Mouse (Mus musculus) liver, embryonic 12.5 days (tissue): Measurements from ENCODE around the gene Synpo2. TPM values are rescaled to one million over a fixed set of nuclear protein-coding genes. Genes with fewer than 3 reads are reported as not detected.

Source experiments
- ATAC-seq: fragments of 200-750 bp; cut with Nextera tagmentation; 2 replicates; pipeline ENCODE4 v1.8.0; 2017; ENCODE audit warnings: moderate number of reproducible peaks, mild to moderate bottlenecking, moderate library complexity
- H3K27ac ChIP-seq: fragments of 300-500 bp; sonication (generic); 2 replicates; pipeline ENCODE4 v1.5.1; 2016; ENCODE audit warnings: mild to moderate bottlenecking
- H3K27me3 ChIP-seq: fragments of 300-500 bp; sonication (generic); replicated peaks from 2 replicates; pipeline ENCODE4 v1.6.1; 2016; ENCODE audit warnings: mild to moderate bottlenecking, moderate library complexity
- H3K36me3 ChIP-seq: fragments of 300-500 bp; sonication (generic); 2 replicates; pipeline ENCODE4 v1.6.1; 2016; ENCODE audit warnings: mild to moderate bottlenecking, moderate library complexity
- H3K4me1 ChIP-seq: fragments of 300-500 bp; sonication (generic); 2 replicates; pipeline ENCODE4 v1.6.1; 2016
- H3K4me2 ChIP-seq: fragments of 300-500 bp; sonication (generic); 2 replicates; pipeline ENCODE4 v1.6.1; 2016; ENCODE audit warnings: mild to moderate bottlenecking, moderate library complexity
- H3K4me3 ChIP-seq: fragments of 300-500 bp; sonication (generic); 2 replicates; pipeline ENCODE4 v1.5.1; 2016; ENCODE audit warnings: mild to moderate bottlenecking, moderate library complexity
- H3K9ac ChIP-seq: fragments of 300-500 bp; sonication (generic); 2 replicates; pipeline ENCODE4 v1.6.1; 2016; ENCODE audit warnings: mild to moderate bottlenecking, moderate library complexity
- H3K9me3 ChIP-seq: fragments of 300-500 bp; sonication (generic); replicated peaks from 2 replicates; pipeline ENCODE4 v1.6.1; 2016; ENCODE audit warnings: mild to moderate bottlenecking, moderate library complexity
- WGBS: fragments of 180-500 bp; shearing (Covaris S2); methylation state at CpG from one replicate; pipeline ENCODE4 v1.1.7; 2016; ENCODE audit not compliant: insufficient replicate concordance; 5-methylcytosine and 5-hydroxymethylcytosine counted together
- polyA plus RNA-seq: library from polyadenylated mRNA; unstranded; fragments of >200 nt; fragmentation: Nextera tagmentation; extraction: Ambion mirVana; gene quantifications from 2 replicates; pipeline ENCODE4 v1.2.1, GENCODE M21; 2016

The Synpo2 gene
- polyA plus RNA-seq, 1 experiment from 2014 or later: 0.89 TPM

DNA sequence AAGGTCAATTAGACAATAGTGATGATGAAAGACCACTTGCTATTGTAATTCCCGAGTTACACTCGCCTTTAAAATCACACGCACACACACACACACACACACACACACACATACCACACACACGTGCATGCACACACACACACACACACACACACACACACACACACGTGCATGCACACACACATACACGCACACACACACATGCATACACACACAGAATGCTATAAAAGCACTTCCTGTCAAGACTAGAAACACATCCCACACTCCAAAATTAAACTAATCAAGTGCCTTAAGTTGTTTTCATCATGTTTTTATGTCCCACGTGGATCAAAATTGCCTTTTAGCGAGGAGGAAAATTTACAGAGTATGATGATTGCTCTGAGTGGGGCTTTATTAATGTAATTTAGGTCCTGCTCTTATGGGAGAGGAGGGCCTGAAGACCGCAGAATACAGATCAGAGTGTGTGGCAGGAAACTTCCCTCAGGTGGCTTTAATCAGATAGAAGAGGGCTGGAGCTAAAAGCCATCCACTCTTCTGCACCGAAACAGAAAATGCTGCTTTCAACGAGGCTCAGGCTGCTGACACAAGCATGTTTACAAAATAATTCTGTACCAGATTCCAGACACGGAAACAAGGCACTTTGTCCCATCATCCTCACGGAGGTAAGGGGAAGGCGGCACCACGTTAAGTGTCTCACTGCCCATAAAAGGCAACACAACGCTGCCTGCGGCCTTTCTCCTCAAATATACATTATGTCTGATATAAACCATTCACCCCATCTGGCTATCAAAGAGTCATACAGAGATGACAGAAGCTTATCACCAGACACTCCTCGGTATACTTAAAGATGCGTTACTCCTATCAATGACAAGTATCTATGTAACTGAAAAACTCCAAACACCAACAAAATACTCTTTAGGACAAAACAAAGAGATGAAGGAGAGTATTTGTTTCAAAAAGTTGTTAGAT, 59.3 kb downstream of the Synpo2 start:
- 69% methylated on average over 19 of the region's 19 CpGs for WGBS
- H3K27ac ChIP-seq: no peak overlapping the region

DNA sequence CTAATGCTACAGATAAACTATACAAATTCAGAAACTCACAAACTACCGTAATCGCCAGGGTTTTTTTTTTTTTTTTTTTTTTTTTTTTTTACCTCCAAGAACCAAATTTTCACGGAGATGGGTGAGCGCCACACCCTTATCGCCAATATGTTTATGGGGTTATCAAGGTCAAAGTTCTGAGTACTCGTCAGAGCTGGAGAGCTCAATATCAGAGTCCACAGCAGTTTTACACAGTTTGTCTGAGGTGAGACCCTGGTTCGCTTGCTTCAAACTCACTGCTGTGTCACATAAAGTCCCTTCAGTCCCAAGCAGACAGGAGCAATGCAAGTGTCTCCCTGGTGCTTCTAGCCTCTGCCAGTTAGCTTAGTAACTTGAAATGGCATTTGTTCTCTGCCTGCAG, 60.8 kb downstream of the Synpo2 start:
- no peak overlapping the region for H3K4me3 ChIP-seq
- WGBS: 70% methylated on average over 7 of the region's 7 CpGs
- H3K27ac ChIP-seq: no peak overlapping the region
- H3K9ac ChIP-seq: no peak overlapping the region
- no peak for ATAC-seq
- H3K36me3 ChIP-seq: no peaks in the 10 kb centered on the region
- H3K4me2 ChIP-seq: no peak overlapping the region
- H3K4me1 ChIP-seq: no peaks in the 10 kb centered on the region
- no peaks in the 10 kb centered on the region for H3K9me3 ChIP-seq
- H3K27me3 ChIP-seq: no peaks in the 10 kb centered on the region

More for the DNA sequence above, 59.3 kb downstream of the Synpo2 start:
- H3K9ac ChIP-seq: no peak overlapping the region
- no peak for ATAC-seq
- H3K4me3 ChIP-seq: no peak overlapping the region
- H3K36me3 ChIP-seq: no peaks in the 10 kb centered on the region
- H3K4me1 ChIP-seq: no peaks in the 10 kb centered on the region
- no peaks in the 10 kb centered on the region for H3K9me3 ChIP-seq
- H3K4me2 ChIP-seq: no peak overlapping the region
- no peaks in the 10 kb centered on the region for H3K27me3 ChIP-seq

DNA sequence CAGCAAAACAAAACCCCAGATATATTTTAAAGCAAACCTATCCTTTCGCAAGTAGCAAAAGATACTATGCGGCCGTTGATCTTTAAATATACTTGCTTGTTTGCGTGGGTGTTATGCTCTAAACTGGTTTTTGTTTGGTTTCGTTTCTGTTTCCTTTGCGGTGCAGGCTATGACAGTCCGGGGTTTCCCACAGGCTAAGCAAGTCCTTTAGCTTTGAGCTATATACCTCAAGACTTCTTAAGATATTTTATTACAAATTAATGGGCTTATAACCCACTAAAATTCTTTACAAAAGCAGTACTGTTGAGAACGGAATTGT, 61.6 kb downstream of the Synpo2 start:
- Histone ChIP-seq H3K9ac (no peak overlapping the region), H3K27me3 (no peaks in the 10 kb centered on the region), H3K9me3 (no peaks in the 10 kb centered on the region), H3K4me3 (no peak overlapping the region), H3K4me2 (no peak overlapping the region), H3K27ac (no peak overlapping the region), H3K36me3 (no peaks in the 10 kb centered on the region), H3K4me1 (no peaks in the 10 kb centered on the region)
- no peak for ATAC-seq
- 77% methylated on average over 8 of the region's 8 CpGs for WGBS

DNA sequence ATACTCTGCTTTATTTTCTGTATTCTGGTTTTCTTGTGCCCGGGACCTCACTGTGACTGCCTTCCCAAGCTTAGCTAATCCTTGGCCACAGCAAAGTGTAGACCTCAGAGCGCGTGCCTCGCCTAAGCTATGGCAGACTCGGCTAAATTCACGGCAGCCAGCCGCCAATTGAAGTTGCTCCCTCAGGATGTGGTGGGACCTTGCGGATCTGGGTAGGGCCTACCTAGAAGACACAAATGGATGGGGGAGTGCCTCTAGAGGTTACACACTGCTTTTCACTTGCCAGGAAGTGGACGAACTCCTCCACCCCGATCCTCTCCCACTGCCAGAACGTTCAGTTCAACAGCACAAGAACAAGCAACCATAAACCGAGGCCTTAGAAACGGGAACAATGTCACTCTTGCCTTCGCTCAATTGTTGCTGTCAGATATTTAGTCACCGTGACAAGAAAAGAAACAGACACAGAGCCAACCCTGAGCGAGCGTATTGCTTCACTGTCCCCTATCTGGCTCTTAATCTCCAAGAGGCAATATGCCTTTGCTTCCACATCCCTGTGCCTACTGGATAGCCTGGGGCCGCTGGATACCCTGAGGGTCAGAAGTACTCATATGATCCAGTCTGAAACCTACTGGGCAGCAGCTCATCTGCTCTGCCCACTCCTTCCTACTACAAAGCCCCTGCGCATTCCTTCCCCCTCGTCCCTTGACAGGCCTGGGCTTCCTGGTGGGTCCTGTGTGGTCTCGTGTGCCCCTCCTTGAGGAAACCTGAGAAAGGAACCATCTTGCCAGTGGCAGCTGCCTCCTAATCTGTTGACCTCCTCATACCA, 62.2 kb downstream of the Synpo2 start:
- no peaks in the 10 kb centered on the region for H3K36me3 ChIP-seq
- no peaks in the 10 kb centered on the region for H3K4me1 ChIP-seq
- no peak for ATAC-seq
- no peak overlapping the region for H3K27ac ChIP-seq
- WGBS: 72% methylated on average over 21 of the region's 21 CpGs
- H3K9ac ChIP-seq: no peak overlapping the region
- H3K4me3 ChIP-seq: no peak overlapping the region
- no peaks in the 10 kb centered on the region for H3K9me3 ChIP-seq
- H3K27me3 ChIP-seq: no peaks in the 10 kb centered on the region
- H3K4me2 ChIP-seq: no peak overlapping the region

DNA sequence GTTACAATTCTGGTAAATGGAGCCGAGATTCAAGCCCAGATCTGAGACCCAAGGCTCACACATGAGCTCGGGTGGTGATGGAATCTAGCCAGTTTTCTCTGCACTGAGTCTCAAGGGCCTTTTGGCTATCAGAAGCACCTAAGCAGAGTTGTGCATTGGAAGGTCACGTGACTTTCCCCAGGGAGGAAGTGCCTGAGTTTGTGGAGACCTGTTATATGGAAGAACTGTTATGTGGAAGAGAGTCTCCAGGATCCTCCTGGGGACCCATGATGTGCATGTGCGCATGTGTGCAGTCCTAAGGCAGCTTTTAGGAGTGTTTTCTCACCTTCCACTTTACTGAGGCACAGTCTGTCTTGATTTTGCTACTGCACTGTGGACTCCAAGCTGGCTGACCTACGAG, 63.8 kb downstream of the Synpo2 start:
- H3K9ac ChIP-seq: no peak overlapping the region
- 59% methylated on average over 5 of the region's 5 CpGs for WGBS

DNA sequence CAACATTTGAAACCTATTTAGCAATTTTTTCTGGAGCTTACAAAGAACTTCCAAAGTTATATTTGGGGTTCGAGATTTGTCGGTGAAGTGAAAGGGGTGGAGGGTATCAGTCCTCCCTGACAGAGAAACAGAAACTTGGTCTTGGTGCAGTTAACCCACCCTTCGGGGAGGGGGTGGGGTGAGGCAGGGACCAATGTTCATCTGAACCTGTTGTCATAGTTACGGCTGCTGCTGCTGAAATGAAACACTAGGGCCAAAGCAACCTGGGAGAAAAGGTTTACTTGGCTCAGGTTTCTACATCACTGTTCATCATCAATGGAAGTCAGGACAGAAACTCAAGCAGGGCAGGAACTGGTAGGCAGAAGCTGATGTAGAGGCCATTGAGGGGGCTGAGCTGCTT, 66.6 kb downstream of the Synpo2 start:
- no peak overlapping the region for H3K27ac ChIP-seq
- H3K9ac ChIP-seq: no peak overlapping the region
- H3K9me3 ChIP-seq: no peaks in the 10 kb centered on the region
- ATAC-seq: no peak
- no peaks in the 10 kb centered on the region for H3K36me3 ChIP-seq
- H3K27me3 ChIP-seq: no peaks in the 10 kb centered on the region
- no peaks in the 10 kb centered on the region for H3K4me1 ChIP-seq
- H3K4me3 ChIP-seq: no peak overlapping the region
- H3K4me2 ChIP-seq: no peak overlapping the region
- 56% methylated on average over 4 of the region's 4 CpGs for whole genome bisulfite sequencing

More for the DNA sequence above, 63.8 kb downstream of the Synpo2 start:
- H3K4me2 ChIP-seq: no peak overlapping the region
- H3K4me1 ChIP-seq: no peaks in the 10 kb centered on the region
- ATAC-seq: no peak
- no peak overlapping the region for H3K4me3 ChIP-seq
- H3K27ac ChIP-seq: no peak overlapping the region
- no peaks in the 10 kb centered on the region for H3K36me3 ChIP-seq
- no peaks in the 10 kb centered on the region for H3K27me3 ChIP-seq
- H3K9me3 ChIP-seq: no peaks in the 10 kb centered on the region

DNA sequence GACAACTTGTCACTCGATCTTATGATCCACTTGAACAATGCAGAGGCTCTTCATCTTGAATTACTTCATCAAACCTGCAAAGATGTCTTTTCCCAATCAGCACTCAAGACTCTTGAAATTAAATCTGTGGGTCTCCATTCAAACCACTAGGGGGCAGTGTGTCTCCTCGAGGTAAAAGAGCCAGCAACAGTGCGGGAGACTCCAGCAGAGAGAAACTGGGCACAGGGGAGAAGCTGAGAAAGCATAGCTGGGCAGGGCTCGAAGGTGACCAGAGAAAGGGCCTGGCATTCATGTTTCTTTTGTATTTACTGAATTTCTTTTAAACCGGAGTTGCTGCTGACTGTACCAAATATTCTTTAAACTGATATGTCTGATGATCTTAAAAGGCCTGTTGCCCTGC, 67.1 kb downstream of the Synpo2 start:
- Histone ChIP-seq H3K4me3 (no peak overlapping the region), H3K27ac (no peak overlapping the region), H3K36me3 (no peaks in the 10 kb centered on the region), H3K9ac (no peak overlapping the region), H3K9me3 (no peaks in the 10 kb centered on the region), H3K4me1 (no peaks in the 10 kb centered on the region), H3K4me2 (no peak overlapping the region), H3K27me3 (no peaks in the 10 kb centered on the region)
- ATAC-seq: no peak
- WGBS: 9% methylated on average over 5 of the region's 5 CpGs

DNA sequence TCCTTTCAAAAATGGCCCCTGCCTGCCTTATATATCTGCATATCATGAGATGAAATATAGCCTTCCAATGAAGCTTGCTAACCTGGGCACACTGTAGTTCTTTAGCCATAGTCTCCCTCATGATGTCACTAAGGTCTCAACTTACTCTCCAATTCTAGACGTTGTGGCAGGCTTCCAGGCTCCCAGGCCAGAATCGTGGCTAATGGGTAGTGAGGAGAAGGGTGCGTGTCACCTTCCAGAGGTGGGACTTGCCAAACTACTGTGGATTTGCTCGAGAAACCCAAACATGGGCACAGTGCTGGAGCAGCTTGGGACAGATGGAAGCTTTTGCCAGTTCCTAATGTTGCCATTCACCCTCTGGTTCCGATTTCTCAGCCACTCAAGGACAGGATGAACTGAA, 69.5 kb downstream of the Synpo2 start:
- H3K27ac ChIP-seq: no peak overlapping the region
- H3K36me3 ChIP-seq: no peaks in the 10 kb centered on the region
- ATAC-seq: no peak
- no peak overlapping the region for H3K4me2 ChIP-seq
- H3K27me3 ChIP-seq: no peaks in the 10 kb centered on the region
- H3K9me3 ChIP-seq: no peaks in the 10 kb centered on the region
- H3K9ac ChIP-seq: no peak overlapping the region
- 44% methylated on average over 5 of the region's 5 CpGs for WGBS
- H3K4me1 ChIP-seq: no peaks in the 10 kb centered on the region
- H3K4me3 ChIP-seq: no peak overlapping the region

DNA sequence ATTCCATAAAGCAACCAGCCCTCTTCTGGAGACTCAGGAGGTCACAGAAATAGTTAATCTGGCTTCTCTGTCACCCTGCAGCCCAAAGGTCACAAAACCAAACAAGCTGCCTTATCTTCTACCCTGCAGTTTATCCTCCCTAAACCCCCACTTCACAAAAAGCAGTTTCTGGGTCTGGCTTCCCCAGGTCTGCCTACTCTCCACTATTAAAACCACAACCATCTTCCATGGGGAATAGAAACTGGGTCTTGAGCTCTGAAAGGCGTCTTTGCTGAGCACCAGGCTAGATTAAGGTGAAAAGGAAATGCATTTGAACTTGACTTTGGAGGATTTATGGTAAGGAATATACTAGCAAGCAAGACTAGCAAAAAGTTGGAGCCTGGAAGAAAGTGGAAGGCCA, 71.8 kb downstream of the Synpo2 start:
- no peaks in the 10 kb centered on the region for H3K9me3 ChIP-seq
- H3K4me2 ChIP-seq: no peak overlapping the region
- H3K27me3 ChIP-seq: no peaks in the 10 kb centered on the region
- H3K9ac ChIP-seq: no peak overlapping the region
- 24% methylated on average over 1 of the region's 1 CpGs for WGBS
- no peak overlapping the region for H3K4me3 ChIP-seq
- no peak for ATAC-seq
- no peak overlapping the region for H3K27ac ChIP-seq
- no peaks in the 10 kb centered on the region for H3K36me3 ChIP-seq
- no peaks in the 10 kb centered on the region for H3K4me1 ChIP-seq

DNA sequence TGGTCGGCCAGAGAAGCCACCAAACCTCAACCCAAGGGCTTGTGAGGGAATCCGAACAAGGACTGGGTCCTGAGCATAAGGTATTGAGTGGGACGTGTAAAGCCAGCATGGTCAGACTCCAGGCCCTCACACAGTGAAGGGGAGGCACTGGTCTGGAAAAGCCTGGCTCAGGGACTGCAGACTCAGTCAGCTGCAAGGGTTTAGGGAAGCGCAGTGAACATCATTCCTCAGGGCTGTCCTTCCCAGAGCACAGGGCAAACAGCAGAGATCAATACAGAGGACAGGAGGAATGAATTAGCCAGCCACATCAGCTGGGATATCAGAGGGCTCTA, 72.8 kb downstream of the Synpo2 start:
- no peak overlapping the region for H3K4me2 ChIP-seq
- H3K4me3 ChIP-seq: no peak overlapping the region
- H3K27me3 ChIP-seq: no peaks in the 10 kb centered on the region
- no peaks in the 10 kb centered on the region for H3K36me3 ChIP-seq
- H3K27ac ChIP-seq: no peak overlapping the region
- H3K9ac ChIP-seq: no peak overlapping the region
- H3K9me3 ChIP-seq: no peaks in the 10 kb centered on the region
- ATAC-seq: no peak
- H3K4me1 ChIP-seq: no peaks in the 10 kb centered on the region
- 45% methylated on average over 4 of the region's 4 CpGs for WGBS

DNA sequence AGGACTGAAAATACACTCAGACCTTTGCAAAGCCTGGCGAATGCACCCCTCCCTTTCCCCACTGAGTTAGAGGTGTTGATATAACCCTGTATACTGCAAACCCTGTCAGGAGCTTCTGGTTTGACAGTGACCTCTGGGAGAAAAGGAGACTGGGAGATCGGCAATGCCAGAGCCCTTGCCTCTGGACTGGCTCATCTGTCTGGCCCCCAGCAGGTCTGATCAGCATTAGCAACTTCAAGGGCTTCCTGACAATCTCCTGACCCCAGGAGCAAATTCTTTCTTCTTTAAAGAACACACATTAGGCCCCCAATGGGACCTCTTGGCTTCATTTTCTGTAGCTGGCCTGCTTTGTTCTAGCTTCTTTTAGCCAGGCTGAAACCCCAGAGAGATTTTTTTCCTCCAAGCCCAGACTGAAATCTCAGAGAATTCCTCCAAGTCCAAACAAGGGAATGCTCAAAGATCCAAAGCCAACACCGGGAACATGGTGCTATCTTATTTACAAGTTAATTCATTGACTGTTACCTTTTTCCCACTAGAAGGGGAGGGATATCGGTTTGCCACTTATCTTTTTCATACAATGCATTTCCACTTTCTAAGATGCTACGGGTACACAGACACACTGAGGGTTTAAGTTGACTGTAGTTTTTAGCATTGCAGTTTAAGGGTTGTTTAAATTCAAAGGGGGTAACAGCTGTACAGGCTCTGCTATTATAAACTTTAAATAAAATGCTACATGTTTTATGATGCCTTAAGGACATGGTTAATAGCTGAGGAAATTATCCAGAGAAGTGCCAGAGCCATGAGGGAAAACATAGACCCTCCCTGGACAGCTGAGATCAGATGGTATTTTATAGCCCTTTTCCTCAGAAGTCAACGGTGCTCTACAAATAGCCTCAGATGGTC, 73.4 kb downstream of the Synpo2 start:
- 43% methylated on average over 6 of the region's 6 CpGs for WGBS
- Histone ChIP-seq H3K27me3 (no peaks in the 10 kb centered on the region), H3K4me1 (no peaks in the 10 kb centered on the region), H3K9ac (no peak overlapping the region), H3K4me3 (no peak overlapping the region), H3K9me3 (no peaks in the 10 kb centered on the region), H3K4me2 (no peak overlapping the region), H3K36me3 (no peaks in the 10 kb centered on the region), H3K27ac (no peak overlapping the region)
- ATAC-seq: no peak

DNA sequence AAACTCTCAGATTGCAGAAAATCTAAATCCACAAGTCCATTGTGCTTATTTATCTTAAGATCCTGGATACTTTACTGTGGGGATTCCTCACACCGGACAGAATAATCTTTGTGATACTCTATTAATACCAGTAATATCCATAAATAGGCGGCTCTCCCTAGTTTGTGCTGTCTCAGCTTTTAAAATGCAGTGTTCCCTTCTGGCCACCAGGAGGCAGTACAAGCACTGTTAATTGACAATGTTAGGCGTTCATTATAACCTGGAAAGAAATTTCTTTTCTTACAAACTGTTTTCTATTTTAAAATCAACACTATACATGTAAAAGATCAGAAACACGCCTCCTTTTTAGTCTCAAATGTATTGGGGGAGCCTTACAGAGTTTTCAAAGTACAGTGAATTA, 75.2 kb downstream of the Synpo2 start:
- Histone ChIP-seq H3K36me3 (no peaks in the 10 kb centered on the region), H3K9ac (no peak overlapping the region), H3K9me3 (no peaks in the 10 kb centered on the region), H3K4me3 (no peak overlapping the region), H3K4me2 (no peak overlapping the region), H3K4me1 (no peaks in the 10 kb centered on the region), H3K27me3 (no peaks in the 10 kb centered on the region), H3K27ac (no peak overlapping the region)
- WGBS: 12% methylated on average over 4 of the region's 4 CpGs
- no peak for ATAC-seq
